Mouse (Mus musculus) spleen, adult 2 months (tissue): ENCODE measurements around the gene Nubp2. TPM values are rescaled to one million over a fixed set of nuclear protein-coding genes. Genes with fewer than 3 reads are reported as not detected.

ENCODE experiments used
- DNase-seq, 2 experiments: peaks; one replicate each; pipeline versions ENCODE4 v3.0.0 to v3.0.0-alpha.2; 2012 to 2021; ENCODE audit warnings: low spot score in 2 of 2, low read depth in 1 of 2
- H3K27ac ChIP-seq: fragments of 200-500 bp; 2 replicates; pipeline ENCODE4 v1.5.1; 2012; ENCODE audit warnings: low read length, inconsistent platforms; ENCODE audit not compliant: insufficient read depth
- H3K27me3 ChIP-seq: fragments of 200-500 bp; 2 replicates; pipeline ENCODE4 v1.6.1; 2012; ENCODE audit warnings: mild to moderate bottlenecking, moderate library complexity, low read length, inconsistent platforms; ENCODE audit not compliant: control insufficient read depth, insufficient read depth
- H3K36me3 ChIP-seq: fragments of 200-500 bp; 2 replicates; pipeline ENCODE4 v1.6.1; 2012; ENCODE audit warnings: mild to moderate bottlenecking, low read length, inconsistent platforms; ENCODE audit not compliant: control insufficient read depth, insufficient read depth
- H3K4me1 ChIP-seq: fragments of 200-500 bp; 2 replicates; pipeline ENCODE4 v1.6.1; 2011; ENCODE audit warnings: inconsistent platforms; ENCODE audit not compliant: control insufficient read depth, insufficient read depth, insufficient read length
- H3K4me3 ChIP-seq: fragments of 200-500 bp; 2 replicates; pipeline ENCODE4 v1.5.1; 2011; ENCODE audit warnings: mild to moderate bottlenecking, inconsistent platforms; ENCODE audit not compliant: insufficient read depth, insufficient read length; ENCODE audit errors: extremely low read depth
- CTCF ChIP-seq: fragments of 200-500 bp; IDR thresholded peaks from 2 replicates; pipeline ENCODE4 v1.5.1; 2011; ENCODE audit warnings: mild to moderate bottlenecking, inconsistent platforms; ENCODE audit not compliant: insufficient read depth, insufficient read length, insufficient replicate concordance; ENCODE audit errors: extremely low read depth
- POLR2A ChIP-seq: fragments of 200-500 bp; IDR thresholded peaks from 2 replicates; pipeline ENCODE4 v1.6.1; 2011; ENCODE audit warnings: low read depth, low read length, inconsistent platforms
- WGBS: fragments of 180-500 bp; shearing (Covaris S2); methylation state at CpG from one replicate; pipeline ENCODE4 v1.1.7; 2018; 5-methylcytosine and 5-hydroxymethylcytosine counted together
- polyA plus RNA-seq: library from polyadenylated mRNA; depleted of rRNA; stranded (reverse); fragments of >200 nt; gene quantifications from 2 replicates; pipeline ENCODE4 v1.2.3, GENCODE M21; 2012

Nubp2 gene
- polyA plus RNA-seq, 1 experiment = 43.5 TPM

GRCm38 (mm10) chr17:24913984-24914383 lies 27.8 kb upstream of the Nubp2 start:
- no peak for DNase-seq
- TF ChIP-seq POLR2A (no peak), CTCF (no peak)
- H3K27ac ChIP-seq = no peak overlapping the region
- H3K36me3 ChIP-seq = peaks cover 53% of the 10 kb centered on the region
- H3K4me3 ChIP-seq = no peak overlapping the region
- H3K4me1 ChIP-seq = no peaks in the 10 kb centered on the region
- H3K27me3 ChIP-seq = no peaks in the 10 kb centered on the region

- Histone ChIP-seq H3K4me1 (no peaks in the 10 kb centered on the region), H3K27me3 (no peaks in the 10 kb centered on the region), H3K4me3 (no peak overlapping the region), H3K36me3 (peaks cover 55% of the 10 kb centered on the region), H3K27ac (no peak overlapping the region)
- no peak for DNase-seq
- TF ChIP-seq CTCF (no peak), POLR2A (no peak)
- WGBS = 97% methylated on average over 2 of the region's 2 CpGs
Measured at GRCm38 (mm10) chr17:24907591-24907990, 21.4 kb upstream of the Nubp2 start.

GRCm38 (mm10) chr17:24903767-24904166 lies 17.6 kb upstream of the Nubp2 start:
- no peak overlapping the region for H3K4me3 ChIP-seq
- peaks cover 62% of the 10 kb centered on the region for H3K36me3 ChIP-seq
- no peaks in the 10 kb centered on the region for H3K27me3 ChIP-seq
- TF ChIP-seq POLR2A (no peak), CTCF (no peak)
- H3K4me1 ChIP-seq = no peaks in the 10 kb centered on the region
- WGBS = 94% methylated on average over 9 of the region's 9 CpGs
- DNase-seq = no peak
- H3K27ac ChIP-seq = no peak overlapping the region

GRCm38 (mm10) chr17:24902671-24903474 lies 16.7 kb upstream of the Nubp2 start:
- no peak for DNase-seq
- peak overlapping the region; percentile 54; the same call in 1 of the 2 replicates for H3K27ac ChIP-seq
- peaks cover 57% of the 10 kb centered on the region for H3K36me3 ChIP-seq
- H3K4me1 ChIP-seq = no peaks in the 10 kb centered on the region
- TF ChIP-seq POLR2A = no peak
- TF ChIP-seq CTCF = peak; percentile 31; the same call in 1 of the 2 replicates
- H3K4me3 ChIP-seq = no peak overlapping the region
- H3K27me3 ChIP-seq = no peaks in the 10 kb centered on the region
- WGBS = 70% methylated on average over 9 of the region's 9 CpGs

- DNase-seq = no peak
- no peaks in the 10 kb centered on the region for H3K27me3 ChIP-seq
- peaks cover 2% of the 10 kb centered on the region; the same call in 1 of the 2 replicates for H3K4me1 ChIP-seq
- no peak overlapping the region for H3K4me3 ChIP-seq
- H3K36me3 ChIP-seq = peaks cover 52% of the 10 kb centered on the region
- WGBS = 88% methylated on average over 5 of the region's 5 CpGs
- H3K27ac ChIP-seq = no peak overlapping the region
- no peak for TF ChIP-seq POLR2A
- no peak for TF ChIP-seq CTCF
Measured at GRCm38 (mm10) chr17:24902124-24902523, 16.0 kb upstream of the Nubp2 start.

GRCm38 (mm10) chr17:24900014-24900413 lies 13.9 kb upstream of the Nubp2 start:
- TF ChIP-seq POLR2A (no peak), CTCF (no peak)
- DNase-seq = no peak
- WGBS = 95% methylated on average over 6 of the region's 6 CpGs
- H3K4me1 ChIP-seq = peaks cover 9% of the 10 kb centered on the region; the same call in 1 of the 2 replicates
- no peak overlapping the region for H3K4me3 ChIP-seq
- H3K27ac ChIP-seq = no peak overlapping the region
- peaks cover 45% of the 10 kb centered on the region for H3K36me3 ChIP-seq
- no peaks in the 10 kb centered on the region for H3K27me3 ChIP-seq

GRCm38 (mm10) chr17:24899153-24899552 lies 13.0 kb upstream of the Nubp2 start:
- WGBS = 93% methylated on average over 5 of the region's 5 CpGs
- Histone ChIP-seq H3K4me1 (peaks cover 13% of the 10 kb centered on the region), H3K27ac (no peak overlapping the region), H3K36me3 (peaks cover 36% of the 10 kb centered on the region), H3K4me3 (no peak overlapping the region), H3K27me3 (no peaks in the 10 kb centered on the region)
- no peak for DNase-seq
- TF ChIP-seq POLR2A = no peak
- TF ChIP-seq CTCF = no peak
